Mouse (Mus musculus) embryo, embryonic 10.5 days (tissue): ENCODE measurements at regions not wholly inside any gene's neighbourhood (a gene's known extent, or its start where the extent isn't known, plus 50 kb on each side); places are given as distances from the start of the nearest gene placed in this dataset.

ENCODE experiments used
- DNase-seq: peaks from one replicate; pipeline ENCODE4 v3.0.0-alpha.2; 2015; ENCODE audit warnings: low spot score

DNA sequence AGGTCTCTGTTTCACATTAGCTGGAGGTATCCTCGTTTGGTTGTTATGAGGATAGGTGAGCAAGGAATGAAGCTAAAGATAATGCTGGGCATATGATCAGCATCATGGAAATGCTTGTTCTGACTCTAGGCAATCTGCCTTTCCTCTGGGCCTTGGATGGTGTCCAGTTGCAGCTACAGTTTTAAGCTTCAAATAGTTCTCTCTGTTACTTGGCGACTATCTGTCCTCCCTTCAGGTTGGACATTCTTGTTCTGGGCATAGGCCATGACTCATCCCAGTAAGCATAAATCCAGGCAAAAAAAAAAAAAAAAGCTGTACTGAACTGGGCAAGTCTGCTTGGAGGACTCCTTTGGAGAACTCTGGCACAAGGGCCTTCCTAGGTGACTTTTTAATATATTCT, 776.9 kb downstream of the Kcnma1 start:
- DNase-seq, result no peak

DNA sequence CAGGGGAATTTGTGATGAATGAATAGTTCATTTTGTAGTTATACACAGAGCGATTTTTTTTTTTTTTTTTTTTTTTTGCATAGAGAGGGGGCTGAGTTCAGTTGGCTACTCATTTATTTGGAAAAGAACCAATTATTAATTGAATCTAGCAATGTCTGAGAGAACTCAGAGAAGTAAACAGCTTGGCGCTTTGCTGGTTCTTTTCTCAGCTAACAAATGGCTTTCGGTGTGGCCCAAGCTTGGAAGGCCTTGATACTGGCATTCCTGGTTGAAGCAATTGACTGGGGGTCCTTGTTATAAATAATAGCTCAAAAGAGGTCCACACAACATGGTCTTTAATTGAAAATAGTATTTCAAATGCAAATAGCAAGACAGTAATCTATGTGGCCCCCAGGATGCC, 815.6 kb downstream of the Kcnma1 start:
- no peak for DNase-seq

DNA sequence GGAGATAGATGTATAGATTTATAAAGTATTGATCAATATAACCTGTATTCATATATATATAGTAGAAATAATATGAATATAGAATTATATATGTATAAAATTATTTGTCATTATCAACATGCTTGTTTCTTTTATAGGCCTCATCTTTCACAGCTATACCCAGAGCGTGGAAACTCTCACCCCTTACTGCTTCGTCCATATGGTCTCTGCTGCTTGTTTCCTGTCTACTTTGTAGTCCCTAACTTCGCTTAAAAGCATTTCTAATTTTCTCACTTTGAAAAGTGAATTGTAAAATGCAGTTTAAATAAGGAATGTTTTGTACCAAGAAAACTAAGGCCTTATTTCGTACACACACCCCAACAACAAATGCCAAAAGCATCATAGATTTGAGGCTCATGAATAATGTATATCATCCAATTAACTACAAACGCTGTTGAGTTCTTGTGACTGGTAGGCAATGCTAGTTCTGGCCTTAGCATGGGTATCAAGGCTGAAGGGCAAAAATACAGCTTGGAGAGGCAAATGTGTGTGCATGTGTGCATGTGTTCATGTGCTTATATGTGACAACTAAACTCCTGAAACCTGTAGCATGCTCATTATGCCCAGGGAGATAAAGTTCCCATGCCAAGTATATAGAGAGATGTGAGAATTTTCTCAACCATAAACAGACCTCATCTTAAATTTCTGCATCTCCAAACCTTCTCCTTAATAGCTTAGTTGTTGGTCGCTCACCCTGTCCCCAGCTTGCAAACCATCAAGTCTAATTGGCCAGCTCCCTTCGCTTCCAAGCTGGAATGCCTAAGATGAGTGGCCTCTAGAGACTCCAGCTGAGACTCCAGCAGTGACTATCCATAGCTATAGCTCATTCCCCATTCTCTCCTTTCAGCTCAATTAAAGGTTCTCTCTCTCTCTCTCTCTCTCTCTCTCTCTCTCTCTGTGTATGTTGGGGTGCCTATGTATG, 819.4 kb downstream of the Kcnma1 start:
- DNase-seq, result no peak

DNA sequence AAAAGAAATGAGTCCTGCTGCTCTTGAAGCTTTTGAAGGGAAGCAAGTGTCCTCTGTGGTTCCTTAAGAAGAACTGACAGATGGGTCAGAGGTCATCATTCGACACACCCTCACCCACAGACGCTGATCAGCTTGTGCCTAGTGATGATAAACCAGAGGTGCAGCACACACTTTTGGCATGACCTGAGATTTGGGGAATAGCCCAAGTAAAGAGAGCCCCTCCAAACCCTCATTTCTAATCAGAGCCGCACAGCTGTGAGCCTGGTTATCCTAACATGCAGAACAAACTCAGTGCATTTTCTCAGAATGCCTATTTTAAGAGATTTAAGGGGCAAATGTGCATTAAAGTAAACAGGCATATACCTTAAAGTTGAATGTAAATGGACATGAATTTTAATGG, 821.7 kb downstream of the Kcnma1 start:
- DNase-seq, result no peak

DNA sequence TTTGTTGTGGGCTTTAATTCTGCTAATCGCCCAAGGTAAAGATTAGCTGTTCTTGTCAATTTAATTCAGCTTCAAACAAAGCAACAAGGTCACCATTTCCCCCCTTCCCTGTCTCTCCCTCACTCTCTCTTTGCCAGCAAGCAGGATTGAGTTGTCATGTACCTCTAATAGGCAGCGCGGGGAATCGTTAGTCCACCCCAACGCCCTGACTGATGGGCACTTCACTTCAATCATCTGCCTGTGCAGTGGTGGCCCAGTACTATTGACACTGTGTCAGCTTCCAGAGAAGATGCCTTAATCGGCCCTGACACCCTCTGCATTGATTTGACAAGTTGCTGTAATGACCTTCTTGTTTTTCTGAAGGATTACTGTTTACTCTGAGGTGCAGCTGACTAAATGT, 828.9 kb downstream of the Kcnma1 start:
- DNase-seq, result no peak

DNA sequence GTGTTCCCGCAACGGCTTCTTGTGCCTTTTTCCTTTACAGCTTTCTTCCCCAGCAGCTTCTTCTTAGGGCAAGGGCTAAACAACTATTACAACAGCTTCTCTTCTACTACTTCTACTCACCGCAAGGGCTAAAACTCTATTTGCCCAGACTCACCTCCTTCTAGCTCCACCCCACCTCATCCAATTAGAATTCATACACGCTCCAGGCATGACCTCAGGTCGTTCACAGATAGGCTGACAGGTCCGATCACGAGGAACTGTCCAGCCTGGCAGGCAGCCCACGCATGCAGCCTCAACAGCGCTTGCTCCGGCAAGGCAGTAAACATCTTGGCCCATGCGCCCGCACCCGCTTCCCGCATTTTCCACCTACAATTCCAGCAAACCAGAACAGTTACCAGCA, 844.9 kb downstream of the Kcnma1 start:
- DNase-seq, result no peak

DNA sequence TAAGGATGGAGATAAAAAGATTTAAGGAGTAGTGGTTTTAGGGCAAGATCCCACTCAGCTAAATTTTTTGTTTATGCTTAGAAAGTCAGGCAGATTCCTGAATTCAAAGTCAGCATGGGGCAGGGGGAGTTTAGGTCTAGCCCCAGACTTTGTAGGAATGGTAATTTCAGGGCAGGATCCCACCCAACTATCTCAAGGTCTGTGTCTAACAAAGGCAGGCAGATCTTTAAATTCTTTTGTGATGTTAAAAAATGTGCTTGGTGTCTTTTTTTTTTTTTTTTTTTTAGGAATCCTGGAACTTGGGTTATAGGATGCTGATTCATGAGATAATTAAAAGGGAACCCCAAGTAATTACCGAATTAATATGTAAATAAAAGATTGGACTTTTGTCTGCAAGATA, 853.7 kb downstream of the Kcnma1 start:
- DNase-seq, result no peak

DNA sequence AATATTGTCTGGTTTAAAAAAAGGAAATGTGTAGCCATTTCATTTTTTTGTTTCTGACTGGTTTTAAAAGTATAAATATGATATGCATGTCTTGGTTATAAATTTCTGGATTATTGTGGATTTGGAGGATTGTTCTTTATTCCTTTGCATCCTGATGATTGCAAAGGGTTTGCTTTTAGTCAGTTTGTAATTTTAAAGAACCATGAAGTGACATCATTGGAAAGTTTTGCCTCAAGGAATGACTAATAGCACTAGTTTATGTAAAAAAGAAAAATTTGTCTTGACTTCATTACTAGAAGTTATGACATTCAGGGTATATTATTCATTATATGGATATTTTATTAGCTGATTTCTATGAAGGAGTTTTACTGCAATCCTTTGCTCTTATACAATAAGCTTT, 863.9 kb downstream of the Kcnma1 start:
- no peak for DNase-seq

DNA sequence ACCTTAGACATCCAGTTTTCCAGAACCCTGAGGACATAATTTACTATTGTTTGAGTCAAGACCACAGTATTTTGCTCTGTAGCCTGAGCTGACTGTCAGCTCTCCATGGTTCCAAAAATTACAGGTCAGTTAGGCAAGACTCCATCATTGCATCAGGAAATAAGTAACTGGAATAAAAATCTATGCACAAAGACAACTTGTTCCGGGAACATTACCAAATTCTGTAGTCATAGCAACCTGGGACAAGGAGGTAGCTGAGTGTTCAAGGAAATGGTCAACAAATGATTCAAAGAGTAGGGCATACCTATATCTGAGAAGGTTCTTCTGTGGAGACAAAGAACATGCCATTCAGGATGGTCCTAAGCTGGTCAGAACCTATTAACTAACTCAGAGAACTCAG, 867.3 kb downstream of the Kcnma1 start:
- no peak for DNase-seq

DNA sequence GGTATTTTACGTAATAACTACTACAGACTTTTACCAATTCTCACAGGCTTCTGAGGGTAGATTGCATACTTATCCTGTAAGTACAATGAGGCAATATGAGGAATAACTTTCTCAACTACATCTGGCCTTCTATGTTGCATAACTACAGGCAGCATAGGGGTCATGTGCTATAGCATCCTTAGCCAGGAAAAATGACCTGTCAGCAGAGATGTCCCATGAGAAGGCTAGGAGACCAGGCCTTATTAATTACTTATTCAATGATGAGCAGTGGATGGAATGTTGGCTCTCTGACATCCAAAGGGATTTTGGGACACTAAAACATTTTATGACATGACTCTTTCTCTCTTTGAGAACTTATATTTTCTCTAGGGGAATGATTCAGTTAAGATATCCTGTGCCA, 873.9 kb downstream of the Kcnma1 start:
- DNase-seq, result no peak

DNA sequence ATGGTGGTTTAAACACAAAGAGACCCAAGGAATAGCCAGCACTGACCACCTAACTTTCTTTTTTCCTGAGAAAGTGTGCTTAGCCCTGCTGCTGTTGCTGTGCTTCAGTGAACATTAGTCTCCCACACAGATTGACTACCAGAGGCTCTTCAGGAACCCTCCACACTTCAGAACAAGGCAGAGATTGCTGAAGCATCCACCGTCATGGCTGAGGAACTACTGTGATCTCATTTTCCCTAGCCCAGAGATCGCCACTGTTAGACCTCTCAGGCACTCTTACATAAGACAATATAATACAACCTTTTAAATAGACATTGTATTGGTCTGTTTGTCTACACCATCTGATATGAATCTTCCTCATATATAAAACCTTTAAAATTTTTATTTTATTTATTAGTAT, 879.6 kb downstream of the Kcnma1 start:
- DNase-seq, result no peak

DNA sequence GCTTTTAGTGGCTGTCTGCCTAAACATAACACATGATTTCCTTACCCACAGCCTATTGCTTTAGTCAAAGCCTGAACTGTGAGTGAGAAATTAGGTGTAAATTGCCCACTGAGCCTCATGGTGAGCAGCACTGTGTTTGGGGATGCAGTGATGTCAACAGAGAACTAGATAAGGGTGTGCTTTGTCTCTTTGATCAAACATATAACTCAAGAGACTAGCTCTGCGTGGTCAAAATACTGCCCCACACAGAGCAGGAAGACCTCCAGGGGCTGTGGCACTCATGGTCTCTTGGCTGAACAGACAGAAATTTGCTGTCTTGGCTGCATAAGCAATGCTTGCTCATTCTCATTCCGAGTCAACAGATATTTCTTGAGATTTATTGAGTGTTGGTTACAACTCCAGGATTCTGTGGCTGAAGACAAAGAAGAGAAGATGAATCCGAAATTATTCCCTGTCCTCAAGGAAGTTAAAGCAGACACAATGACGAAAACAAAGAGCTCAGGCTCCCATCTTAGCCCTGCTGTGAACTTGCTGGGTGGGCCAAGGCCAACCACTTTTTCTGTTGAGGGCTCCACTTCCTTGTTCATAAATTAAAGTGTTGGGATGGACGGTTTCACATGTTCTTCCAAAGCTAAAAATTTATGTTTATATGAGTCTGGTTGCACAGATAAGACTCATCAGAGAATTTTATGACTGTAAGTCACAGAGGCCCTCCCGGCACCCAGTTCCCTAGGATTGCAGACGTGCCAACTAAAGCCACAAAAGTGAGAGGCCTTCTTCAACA, 882.4 kb downstream of the Kcnma1 start:
- DNase-seq, result no peak

DNA sequence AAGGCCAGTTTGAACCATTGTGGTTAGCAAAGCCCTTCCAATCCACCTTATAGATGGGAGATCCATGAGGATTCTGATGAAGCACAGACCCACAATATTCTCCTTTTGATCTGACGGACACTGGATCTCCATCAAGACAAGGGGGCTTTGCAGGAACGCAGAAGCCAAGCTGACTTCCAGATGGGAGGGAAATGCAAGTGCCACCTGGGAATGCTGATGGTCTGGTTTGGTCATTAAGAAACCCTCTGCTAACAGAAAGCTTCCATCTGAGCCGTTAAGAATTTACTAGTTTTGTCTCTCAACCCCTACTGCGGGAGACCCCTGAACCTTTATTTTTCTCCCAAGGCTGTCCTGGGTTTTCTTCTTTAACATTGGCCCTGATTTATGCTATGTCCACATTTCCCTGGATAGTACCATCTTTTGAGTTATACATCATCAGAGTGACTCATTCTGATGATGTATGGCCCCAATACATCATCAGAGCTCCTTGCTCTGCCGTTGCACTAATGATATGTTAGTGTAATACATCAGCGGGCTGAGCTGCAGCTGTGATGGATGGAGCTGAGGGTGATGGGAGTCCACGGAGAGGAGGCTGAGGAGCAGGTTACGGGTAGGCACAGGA, 898.3 kb downstream of the Kcnma1 start:
- DNase-seq, result peak; percentile 56

DNA sequence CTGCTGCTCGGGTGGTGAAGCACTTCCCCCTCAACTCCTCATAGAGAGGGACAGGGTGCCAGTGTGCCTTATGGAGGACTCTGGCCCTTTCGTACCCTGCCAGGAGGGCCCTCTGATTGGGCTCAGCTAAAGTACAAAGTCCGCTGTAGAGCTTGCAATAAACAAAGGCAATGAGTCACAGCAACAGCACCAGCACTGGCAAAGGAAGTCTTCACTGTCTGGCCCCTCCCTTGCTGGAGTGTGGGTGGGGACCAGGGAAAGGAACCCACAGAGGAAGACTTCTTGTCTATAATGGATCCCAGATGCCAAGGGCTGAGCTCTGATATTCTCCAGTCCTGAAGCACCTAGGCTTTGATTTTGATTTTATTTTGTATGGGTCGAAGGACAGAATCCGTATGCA, 899.4 kb downstream of the Kcnma1 start:
- peak; percentile 64 for DNase-seq

DNA sequence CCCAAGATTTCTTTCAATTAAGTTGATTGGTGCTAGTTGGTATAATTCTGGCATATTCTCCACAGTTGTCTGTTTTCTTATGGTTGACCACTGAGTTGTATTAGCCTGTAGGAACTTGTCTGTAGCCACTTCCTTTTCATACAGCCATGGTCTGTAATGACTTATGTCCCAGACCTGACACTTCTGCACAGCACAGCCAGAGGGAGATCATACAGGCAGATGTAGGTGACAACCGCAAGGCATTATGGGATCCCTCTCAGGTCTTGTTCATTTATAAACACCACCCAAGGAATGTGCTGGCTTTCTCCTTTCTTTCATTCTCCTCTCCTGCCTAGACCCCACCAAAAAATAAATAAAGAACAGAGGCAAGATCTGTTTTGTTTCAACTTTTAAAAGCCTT, 899.8 kb downstream of the Kcnma1 start:
- no peak for DNase-seq

DNA sequence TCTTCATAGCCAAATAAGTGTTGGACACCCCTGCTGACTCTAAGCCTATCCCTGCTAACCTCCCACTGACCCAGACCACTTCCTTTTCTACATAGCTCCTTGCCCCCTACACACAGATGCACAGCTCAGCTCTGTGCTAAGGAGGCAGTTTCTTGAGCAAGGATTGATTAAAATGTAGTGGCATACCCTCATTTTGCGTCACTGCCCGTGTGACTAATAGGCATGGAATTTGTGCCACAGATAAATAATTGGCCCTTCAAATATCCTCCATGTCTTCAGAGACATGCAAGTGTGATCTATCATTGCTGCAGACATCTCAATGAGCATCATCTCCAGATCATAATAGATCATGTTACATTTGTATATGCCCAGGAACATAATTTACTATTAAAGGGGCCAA, 901.9 kb downstream of the Kcnma1 start:
- no peak for DNase-seq

DNA sequence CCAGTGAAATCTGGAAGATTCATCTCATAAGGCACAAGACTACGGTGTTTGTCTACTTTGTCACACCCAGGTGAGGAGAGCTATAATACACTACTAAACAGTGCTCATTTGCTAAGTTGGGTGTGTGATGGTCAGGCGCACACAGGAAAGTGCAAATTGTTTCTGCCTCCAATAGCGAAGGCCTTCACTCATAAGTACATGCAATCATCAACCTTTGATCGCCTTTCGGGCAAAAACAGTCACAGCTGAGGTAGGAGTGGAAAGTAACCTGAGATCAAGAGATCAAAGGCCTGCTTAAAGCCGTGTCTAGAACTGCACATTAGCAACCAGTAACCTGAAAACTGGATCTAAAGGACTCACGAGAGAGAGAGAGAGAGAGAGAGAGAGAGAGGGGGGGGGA, 905.7 kb downstream of the Kcnma1 start:
- DNase-seq, result no peak

DNA sequence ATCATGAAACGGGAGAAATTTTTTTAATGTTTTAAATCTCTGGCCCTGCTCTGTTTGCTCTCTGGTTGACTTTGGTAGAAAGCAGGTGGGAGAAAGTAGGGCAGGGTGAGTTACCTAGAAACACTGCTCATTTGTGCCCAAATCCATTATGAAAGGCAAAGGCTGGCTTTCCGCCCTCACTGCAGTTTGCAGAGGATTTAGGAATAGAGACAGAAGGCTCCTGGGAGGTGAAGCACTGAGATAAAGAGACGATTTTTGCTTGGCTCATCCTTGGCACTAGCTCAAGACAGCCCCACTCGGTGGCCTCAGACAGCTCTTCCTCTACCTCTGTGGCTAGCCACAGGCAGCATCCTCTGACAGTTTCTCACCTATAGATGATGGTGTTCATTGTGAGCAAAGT, 906.8 kb downstream of the Kcnma1 start:
- no peak for DNase-seq
